Mouse (Mus musculus) cerebellum, adult 9-11 months (tissue): Measurements from ENCODE around the gene Soat1.
"Not testable (repeated sequence)": the region's sequence is repeated elsewhere in the genome, so short reads cannot be mapped to it uniquely, and the experiment has no call there.

ENCODE experiments used
- DNase-seq: peaks from one replicate; pipeline ENCODE4 v3.0.0; 2022

Soat1 gene

DNA sequence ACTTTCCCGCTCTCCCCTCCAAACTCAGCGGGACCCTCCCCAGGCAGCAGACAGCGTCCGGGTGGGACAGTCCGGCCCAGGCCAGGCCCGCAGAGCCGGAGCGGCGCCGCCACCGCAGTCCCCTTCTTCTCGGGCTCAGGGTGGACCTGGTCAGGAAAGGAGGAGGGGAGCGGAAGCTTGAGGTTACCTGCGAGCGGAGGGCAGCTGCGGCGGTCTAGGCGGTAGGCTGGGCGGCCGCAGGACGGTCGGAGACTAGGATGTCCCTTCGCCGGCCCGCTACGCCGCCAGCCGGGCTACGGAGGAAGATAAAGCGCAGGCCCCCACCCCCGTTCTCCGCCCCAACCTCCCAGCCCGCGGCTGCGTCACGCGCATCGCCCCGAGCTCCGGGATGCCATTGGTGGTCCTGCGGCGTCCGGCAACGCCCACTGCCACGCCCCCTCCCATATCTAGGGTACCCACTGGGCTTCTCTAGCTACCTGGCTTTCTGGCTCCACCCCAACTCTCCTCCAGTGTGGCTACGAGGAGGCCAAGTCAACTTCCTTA is at the start of gene Soat1:
TSS of gene Soat1 (minus strand) at position 371 of the 543 bp plus-strand sequence.
- peak; percentile 82 for DNase-seq

DNA sequence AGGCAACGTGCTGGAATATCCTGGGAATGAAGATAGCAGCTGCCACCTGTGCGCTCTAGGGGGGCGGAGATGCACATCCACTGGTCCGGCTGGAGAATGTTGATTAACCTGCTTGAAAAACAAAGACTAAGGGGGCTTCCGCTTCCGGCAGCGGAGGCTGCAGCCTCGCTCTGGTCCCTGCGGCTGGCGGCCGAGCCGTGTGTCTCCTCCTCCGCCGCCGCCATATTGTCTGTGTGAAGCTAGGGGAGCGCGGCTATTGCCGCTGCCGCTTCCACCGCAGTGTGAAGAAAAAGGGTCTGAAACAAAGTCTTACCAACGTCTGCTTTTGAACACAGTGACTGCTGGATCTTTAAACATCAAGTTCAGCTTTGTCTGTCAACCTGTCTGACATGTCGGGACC is 49.7 kb upstream of the Soat1 start, which contains the start of gene Gm10031:
TSS of gene Gm10031 (plus strand) at position 171 of the 400 bp plus-strand sequence.
- DNase-seq = not testable (repeated sequence)

- DNase-seq = no peak
Observed at GRCm38 (mm10) chr1:156521796-156522517, 47.8 kb upstream of the Soat1 start.

GRCm38 (mm10) chr1:156520136-156520780 is 46.1 kb upstream of the Soat1 start:
- no peak for DNase-seq

DNA sequence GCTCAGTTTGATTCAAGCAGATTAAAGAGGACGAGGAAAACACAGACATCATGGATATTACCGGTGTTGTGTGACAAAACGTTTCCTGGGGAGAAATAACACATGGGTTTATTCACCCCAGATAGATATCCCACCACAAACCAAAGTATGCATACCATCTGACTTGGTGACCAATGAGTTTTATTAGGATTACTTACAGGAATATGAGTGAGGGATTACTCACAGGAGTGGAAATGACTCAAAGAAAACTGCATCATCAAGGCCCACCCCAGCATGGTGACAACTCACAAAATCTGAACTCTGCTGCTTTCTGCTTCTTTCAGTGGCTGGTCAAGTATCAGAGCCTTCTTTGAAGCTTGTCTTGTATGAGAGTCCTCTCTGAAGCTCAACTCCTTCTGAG is 33.6 kb upstream of the Soat1 start:
- no peak for DNase-seq

GRCm38 (mm10) chr1:156505901-156506300 is 31.8 kb upstream of the Soat1 start:
- no peak for DNase-seq

GRCm38 (mm10) chr1:156504945-156505523 is 30.9 kb upstream of the Soat1 start:
- DNase-seq = no peak

- no peak for DNase-seq
Observed at GRCm38 (mm10) chr1:156496910-156497309, 22.8 kb upstream of the Soat1 start.

DNA sequence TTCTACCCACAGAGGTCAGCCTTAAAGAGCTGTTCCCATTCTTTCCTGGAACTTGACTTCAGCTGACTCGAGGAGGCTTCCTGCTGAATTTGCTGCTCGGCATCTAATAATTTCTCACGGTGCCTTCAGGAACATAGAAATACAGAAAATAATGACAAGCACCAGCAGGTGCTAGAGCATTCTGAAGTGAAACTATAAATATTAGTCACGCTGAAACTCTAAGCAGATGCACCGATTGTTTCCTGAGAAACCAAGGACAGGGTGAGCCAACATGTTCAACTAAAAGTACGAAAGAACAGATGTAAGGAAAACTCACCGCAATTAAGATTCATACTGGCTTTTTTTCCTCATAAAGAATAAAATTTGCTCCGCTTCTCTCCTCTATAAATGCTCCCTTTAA is 20.9 kb upstream of the Soat1 start:
- no peak for DNase-seq

DNA sequence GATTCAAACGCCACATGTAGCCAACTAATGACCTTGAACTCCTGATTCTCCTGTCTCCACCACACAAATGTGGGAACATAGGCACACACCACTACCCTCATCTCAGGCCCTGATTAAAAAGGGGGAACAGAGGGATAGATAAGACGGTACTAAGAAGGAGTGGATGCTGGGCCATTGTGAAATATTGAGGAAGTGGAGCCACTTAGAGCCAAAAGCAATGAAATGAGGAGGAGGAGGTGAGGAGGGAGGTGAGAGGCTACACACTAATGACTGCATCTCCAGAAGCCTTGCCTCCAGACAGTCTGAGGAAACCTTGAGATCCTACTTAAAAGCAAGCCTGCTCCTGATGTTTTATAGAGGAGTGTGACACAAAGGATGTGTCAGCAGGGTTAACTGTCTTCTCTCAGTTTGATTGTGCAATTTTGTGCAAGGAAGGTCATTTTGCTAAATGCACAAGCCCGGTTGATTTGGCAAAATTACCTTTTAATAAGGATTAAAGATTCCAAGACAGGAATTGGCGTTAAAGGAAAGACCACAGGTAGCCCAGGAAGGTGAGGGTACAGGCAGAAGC is 17.2 kb upstream of the Soat1 start:
- no peak for DNase-seq

- no peak for DNase-seq
Observed at GRCm38 (mm10) chr1:156488031-156488430, 13.9 kb upstream of the Soat1 start.

DNA sequence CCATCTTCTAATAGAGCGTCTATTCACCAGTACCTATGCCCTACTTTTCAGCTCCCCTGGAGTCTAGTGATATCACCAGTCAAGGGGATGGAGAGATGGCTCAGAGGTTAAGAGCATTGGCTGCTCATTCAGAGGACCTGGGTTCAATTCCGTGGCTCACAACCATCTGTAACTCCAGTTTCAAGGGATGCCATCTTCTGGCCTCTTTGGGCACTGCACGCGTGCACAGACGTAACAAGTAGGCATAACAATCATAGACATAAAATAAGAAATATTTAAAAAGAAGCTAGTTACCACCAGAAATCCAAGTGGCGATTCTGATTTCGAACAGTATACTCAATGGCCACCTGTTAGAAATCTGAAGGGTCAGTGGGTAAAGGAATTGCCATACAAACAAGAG is 13.4 kb upstream of the Soat1 start:
- no peak for DNase-seq

DNA sequence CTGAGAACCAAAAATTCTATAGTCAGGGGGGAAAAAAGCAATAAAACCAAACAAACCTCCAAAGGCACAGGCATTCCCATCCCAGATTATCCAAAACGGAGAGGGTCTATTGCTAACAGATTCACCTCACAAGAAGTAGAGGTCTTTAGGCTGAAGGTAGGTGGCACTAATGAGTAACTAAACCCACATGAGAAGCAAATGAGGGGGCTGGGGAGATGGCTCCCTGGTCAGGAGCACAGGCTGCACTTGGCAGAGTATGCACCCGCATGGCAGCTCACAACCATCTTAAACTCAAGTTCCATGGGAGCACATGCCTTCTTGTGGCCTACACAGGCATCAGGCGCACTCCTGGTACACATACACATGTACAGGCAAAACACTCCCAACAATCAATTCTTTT is 7.7 kb upstream of the Soat1 start:
- no peak for DNase-seq

- no peak for DNase-seq
Observed at GRCm38 (mm10) chr1:156476535-156476934, 2.4 kb upstream of the Soat1 start.

DNA sequence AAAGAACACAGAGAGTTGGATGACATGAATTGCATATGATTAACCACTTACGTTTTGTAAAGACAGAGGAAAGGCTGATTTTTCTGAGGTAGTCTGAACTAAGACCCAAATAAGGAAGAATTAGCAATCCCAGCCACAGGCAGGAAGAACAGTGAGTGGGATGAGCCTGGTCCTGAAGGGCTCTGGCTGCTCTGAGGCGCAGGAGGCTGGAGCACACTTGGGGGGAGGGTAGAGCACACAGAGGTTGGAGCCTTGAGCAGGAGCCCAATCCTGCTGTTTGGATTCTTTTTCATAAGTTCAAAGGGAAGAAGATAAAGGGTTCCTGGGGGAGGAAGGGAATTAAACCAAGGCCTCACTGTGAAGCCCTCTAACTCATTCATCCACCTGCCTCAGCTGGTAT is 1.9 kb upstream of the Soat1 start:
- no peak for DNase-seq

- peak; percentile 2 for DNase-seq
Observed at GRCm38 (mm10) chr1:156474854-156475253, 723 bp upstream of the Soat1 start.

GRCm38 (mm10) chr1:156473003-156473402 is 1.1 kb downstream of the Soat1 start:
- peak; percentile 1 for DNase-seq

DNA sequence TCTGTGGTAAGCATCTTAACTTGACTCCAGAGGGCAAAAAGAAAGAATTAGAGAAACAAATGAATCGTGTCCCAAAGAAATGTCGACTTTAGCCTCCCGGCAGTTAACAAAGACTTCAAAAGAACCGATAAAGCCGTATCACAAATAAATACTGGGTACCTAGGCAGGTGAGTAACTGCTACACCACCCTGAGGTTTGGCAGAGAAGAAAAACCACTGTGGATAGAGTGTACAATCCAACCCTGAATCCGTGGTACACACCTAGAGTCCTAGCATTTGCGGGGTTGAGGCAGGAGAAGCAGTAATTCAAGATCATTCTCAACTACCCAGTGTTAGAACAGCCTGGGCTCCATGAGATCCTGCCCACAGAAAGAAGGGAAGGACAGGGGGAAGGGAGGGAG is 2.2 kb downstream of the Soat1 start:
- DNase-seq = no peak

DNA sequence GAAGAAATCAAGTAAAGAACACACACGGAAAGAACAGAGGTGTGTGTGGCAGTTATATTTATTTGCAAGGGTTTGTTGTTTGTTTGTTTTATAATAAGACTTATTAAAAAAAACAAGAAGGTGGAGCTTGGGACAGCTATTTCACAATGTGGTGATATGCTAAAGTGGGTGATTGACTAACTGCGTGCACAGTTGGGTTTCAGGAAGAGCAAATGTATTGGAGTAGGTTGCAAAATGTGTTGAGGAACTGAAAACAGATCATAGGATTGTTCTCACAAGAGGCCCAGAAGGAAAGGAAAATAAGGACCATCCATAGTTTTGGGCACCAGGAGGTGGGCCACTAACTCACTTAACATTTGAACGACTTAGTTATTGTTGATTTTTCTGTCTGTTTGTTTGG is 3.1 kb downstream of the Soat1 start:
- DNase-seq = no peak

GRCm38 (mm10) chr1:156470557-156470956 is 3.6 kb downstream of the Soat1 start:
- DNase-seq = no peak

DNA sequence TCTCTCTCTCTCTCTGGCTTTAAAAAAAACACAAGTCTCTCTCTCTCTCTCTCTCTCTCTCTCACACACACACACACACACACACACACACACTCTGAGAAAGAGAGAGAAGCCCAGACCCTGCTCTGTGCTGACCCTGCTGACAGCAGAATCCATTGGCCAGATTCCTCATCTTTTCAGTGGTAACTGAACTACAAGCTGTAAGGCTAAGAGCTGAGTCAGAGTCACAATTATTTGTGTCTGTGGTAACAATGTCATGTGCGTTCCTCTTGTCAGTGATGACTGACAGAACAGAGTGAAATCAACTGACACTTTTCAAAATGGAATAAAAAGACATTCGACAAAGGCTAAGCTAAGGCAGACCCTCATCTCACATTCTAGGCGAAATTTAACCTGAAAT is 5.6 kb downstream of the Soat1 start:
- no peak for DNase-seq

GRCm38 (mm10) chr1:156467655-156468255 is 6.4 kb downstream of the Soat1 start:
- DNase-seq = no peak

DNA sequence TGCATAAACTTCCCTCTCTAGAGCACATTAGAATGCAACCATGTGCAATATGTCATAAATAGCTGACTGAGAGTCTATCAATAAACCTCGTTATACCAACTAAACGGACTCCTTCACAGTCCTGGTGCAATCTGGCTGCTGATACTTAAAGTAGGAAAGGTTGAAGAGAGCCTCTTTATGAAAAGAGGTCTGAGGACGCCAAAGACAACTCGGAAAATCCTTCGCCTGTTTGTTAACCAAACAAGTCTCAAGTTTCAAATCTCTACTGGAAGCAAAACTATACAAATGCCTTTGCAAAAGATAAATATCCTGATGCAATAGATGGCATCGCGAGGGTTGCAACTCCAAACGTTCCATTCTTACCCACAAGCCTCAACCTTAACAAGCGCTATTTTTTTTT is 9.2 kb downstream of the Soat1 start:
- DNase-seq = no peak
